Mouse (Mus musculus) erythroblast, adult 5-6 weeks (primary cell): ENCODE data around the gene Hs2st1. TPM values are rescaled to one million over a fixed set of nuclear protein-coding genes. Genes with fewer than 3 reads are reported as not detected.
A peak's percentile ranks its signal among the peaks of the same experiment; 100 is the strongest.

Experiments used
- ATAC-seq: replicated peaks from 2 replicates; pipeline ENCODE4 v1.8.0; 2016; ENCODE audit warnings: moderate number of reproducible peaks, mild to moderate bottlenecking, moderate TSS enrichment, inconsistent platforms; ENCODE audit not compliant: poor library complexity, low FRiP score, severe bottlenecking
- total RNA-seq, 2 experiments: library from RNA; stranded (forward) in 1 of 2; stranded (reverse) in 1 of 2; fragments of 150-400 nt in 1 of 2; fragments of 200-764, 138-1000 nt in 1 of 2; gene quantifications; 2 replicates each; pipeline versions ENCODE4 v1.2.3 to v1.2.4; 2015 to 2017; ENCODE audit warnings: low replicate concordance in 2 of 2

The Hs2st1 gene
- total RNA-seq, 2 experiments from 2014 or later: 0.85 to 3.5 TPM

GRCm38 (mm10) chr3:144411051-144411542, 158.9 kb downstream of the Hs2st1 start:
- ATAC-seq: no peak

DNA sequence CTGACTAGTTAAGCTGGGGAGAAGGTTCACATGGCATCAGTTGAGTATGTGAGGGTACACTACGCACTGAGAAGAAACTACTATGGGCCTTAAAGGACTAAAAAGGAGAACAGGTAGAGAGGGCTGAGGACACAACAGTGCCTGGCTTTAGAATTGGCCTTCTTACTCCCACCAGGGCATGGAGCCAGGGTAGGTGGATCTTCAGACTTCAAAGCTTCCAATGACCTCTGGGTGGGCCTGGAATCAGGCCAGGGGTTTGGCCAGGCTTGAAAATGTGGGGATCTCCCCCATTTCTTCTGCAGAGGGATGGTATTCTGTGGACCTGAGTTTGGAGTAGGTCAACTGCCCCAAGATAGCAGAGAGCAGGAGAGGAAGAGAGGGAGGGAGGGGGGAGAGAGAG, 161.0 kb downstream of the Hs2st1 start:
- no peak for ATAC-seq

GRCm38 (mm10) chr3:144405331-144405730, 164.7 kb downstream of the Hs2st1 start:
- no peak for ATAC-seq

- ATAC-seq: no peak
Measured at GRCm38 (mm10) chr3:144401292-144401691, 168.7 kb downstream of the Hs2st1 start.

DNA sequence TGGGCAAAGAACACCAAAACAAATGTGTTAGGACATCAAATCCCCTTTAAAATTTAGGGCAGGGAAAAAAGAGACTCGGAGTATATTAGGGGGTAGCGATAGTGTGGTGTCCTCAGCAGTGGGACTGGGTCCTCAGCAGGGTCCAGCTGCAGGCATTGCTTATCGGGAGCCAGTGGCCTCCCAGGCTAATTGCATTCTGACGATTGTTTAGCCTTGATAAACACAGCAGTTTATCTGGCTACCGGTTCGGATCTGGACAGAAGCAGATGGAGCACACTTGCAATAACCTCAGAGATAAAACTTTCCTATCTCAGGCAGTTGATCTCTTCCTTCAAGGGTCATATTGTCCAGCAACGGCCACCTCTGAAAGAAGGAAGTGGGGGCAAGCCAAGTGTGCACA, 169.1 kb downstream of the Hs2st1 start:
- no peak for ATAC-seq

DNA sequence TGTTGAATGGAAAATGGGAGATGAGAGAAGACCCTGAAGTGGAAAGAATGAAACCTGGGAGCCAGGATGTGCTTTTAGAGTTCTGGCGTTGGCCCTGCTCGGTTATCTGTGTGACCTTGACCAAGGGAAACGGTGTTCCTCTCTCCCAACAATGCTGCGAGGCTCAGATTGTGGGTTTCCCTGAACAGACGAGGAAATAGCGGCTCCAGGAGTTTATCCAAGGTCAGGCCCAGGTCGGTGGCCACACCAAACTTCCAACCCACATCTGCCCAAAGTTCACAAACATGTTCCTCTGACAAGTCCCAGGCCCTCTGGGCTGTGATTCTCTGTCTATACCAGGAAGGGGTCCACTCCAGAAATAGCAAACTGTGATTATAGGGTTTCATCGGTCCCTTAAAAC, 169.6 kb downstream of the Hs2st1 start:
- ATAC-seq: no peak

DNA sequence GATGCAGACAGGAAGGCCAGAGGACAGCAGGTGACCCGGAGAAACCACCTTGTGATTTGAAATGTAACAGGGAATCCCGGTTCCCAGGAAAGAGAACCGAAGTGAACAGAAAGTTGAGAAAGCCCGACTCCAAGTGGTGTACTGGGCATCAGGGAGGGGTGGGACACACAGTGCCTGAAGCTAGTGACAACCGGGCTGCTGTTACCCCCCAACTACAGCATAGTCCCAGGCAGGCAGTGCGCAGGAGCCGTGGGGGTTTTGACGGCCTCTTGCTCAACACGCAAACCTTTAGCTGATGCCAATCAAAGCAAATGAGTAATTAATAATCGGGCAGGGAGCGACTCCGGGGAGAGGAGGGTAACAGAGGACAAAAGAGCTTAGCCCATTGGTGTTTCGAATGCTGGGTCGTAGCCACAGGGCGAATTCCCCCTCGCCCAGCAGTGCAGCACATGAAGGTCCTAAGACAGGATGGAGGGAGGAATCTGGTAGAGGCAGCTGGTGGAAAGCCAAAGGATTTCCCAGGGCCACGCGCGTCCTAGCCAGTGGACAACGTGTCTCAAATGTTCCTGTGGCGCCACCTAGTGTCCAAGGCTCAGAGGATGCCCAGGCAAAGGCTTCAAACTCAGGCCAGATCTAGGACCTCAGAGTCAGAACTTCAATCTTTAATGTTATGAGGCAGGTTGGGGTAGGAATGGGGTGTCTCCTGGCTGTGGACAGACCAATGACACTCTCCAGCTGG, 170.5 kb downstream of the Hs2st1 start:
- peak; percentile 61; the same call in 1 of the 2 replicates for ATAC-seq

- 0 out of 2 replicates have a peak, but pooled peaks have one; percentile 36 for ATAC-seq
Measured at GRCm38 (mm10) chr3:144398166-144398565, 171.8 kb downstream of the Hs2st1 start.

DNA sequence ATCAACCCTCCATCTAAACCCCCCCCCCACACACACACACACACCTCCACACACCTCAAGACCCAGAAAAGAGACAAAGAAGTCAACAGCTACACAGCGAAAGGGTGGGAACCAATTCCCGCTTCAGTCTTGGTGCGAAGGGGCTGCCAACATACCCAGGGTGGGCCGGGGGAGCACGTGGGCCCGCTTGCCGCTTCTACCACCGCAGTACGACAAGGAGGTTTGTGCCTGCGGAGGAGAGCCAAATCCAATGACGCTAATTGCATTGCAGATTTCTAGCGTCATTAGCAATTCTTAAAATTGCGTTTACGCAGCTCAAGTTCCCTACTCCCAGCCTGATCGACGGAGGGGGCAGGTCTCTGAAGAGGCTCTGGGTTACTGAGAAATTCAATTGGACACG, 173.5 kb downstream of the Hs2st1 start:
- ATAC-seq: no peak

- no peak for ATAC-seq
Measured at GRCm38 (mm10) chr3:144394454-144394943, 175.5 kb downstream of the Hs2st1 start.

- ATAC-seq: no peak
Measured at GRCm38 (mm10) chr3:144386446-144386845, 183.5 kb downstream of the Hs2st1 start.

GRCm38 (mm10) chr3:144384648-144385047, 185.3 kb downstream of the Hs2st1 start:
- no peak for ATAC-seq

GRCm38 (mm10) chr3:144381431-144381980, 188.5 kb downstream of the Hs2st1 start:
- no peak for ATAC-seq

DNA sequence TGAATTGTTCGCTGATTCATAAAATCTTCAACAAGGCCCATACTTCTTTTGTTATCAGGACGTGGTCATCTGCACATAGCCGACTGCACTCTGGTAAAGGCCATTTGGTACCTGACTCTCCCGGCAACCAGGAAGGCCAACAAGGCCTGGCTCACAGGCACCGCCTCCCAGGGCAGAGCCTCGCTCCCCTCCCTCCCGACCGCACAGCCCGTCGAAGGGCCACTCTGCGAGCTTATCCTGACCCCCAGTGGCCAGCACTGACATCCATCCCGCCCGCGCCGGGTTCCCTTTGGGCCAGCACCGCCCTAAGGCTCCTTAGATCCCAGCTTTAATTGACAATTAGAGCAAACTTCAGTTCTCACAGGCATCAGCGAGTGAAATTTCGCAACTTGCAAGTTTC, 189.1 kb downstream of the Hs2st1 start:
- no peak; the same call in 1 of the 2 replicates for ATAC-seq

- no peak for ATAC-seq
Measured at GRCm38 (mm10) chr3:144379801-144380200, 190.2 kb downstream of the Hs2st1 start.

Other genes with a start within 250 kb of the Hs2st1 start
- 150 and 206 TPM in 2 replicates for gene Selenof, start 123 bp upstream of the Hs2st1 start, total RNA-seq (2015; ENCODE audit: low replicate concordance)
- gene Selenof, start 123 bp upstream of the Hs2st1 start, total RNA-seq (2017; ENCODE audit: low replicate concordance): 217 and 219 TPM in 2 replicates
- 120 and 163 TPM in 2 replicates for gene Sh3glb1, start 150.2 kb upstream of the Hs2st1 start, total RNA-seq (2015; ENCODE audit: low replicate concordance)
- gene Sh3glb1, start 150.2 kb upstream of the Hs2st1 start, total RNA-seq (2017; ENCODE audit: low replicate concordance): 118 and 151 TPM in 2 replicates
- 4.2 and 11.5 TPM in 2 replicates for gene Clca3a1, start 190.8 kb upstream of the Hs2st1 start, total RNA-seq (2015; ENCODE audit: low replicate concordance)
- gene Clca3a1, start 190.8 kb upstream of the Hs2st1 start, total RNA-seq (2017; ENCODE audit: low replicate concordance): 9.4 and 11.4 TPM in 2 replicates
- not detected in 2 replicates for gene Clca3a2, start 249.3 kb upstream of the Hs2st1 start, total RNA-seq (2015; ENCODE audit: low replicate concordance)
- gene Clca3a2, start 249.3 kb upstream of the Hs2st1 start, total RNA-seq (2017; ENCODE audit: low replicate concordance): not detected in 2 replicates